Mouse (Mus musculus): Measurements from ENCODE around the gene Ropn1l. TPM values are rescaled to one million over a fixed set of nuclear protein-coding genes. Genes with fewer than 3 reads are reported as not detected.

Gene Ropn1l
- polyA plus RNA-seq, 1 experiment from 2014 or later = 5.6 TPM

GRCm38 (mm10) chr15:31392135-31392534 is 61.4 kb downstream of the Ropn1l start:
- 83% methylated on average over 4 of the region's 4 CpGs for whole genome bisulfite sequencing
- no peak for ATAC-seq (ENCODE audit: low read depth)
- no peaks in the 10 kb centered on the region for H3K4me1 ChIP-seq (replicated peaks; ENCODE audit: control insufficient read depth, insufficient read depth, low read length)

More at GRCm38 (mm10) chr15:31392135-31392534, 61.4 kb downstream of the Ropn1l start:
- Histone ChIP-seq H3K4me3 (ENCODE audit: low read length) (no peak overlapping the region), H3K9ac (ENCODE audit: low read length) (no peak overlapping the region), H3K36me3 (ENCODE audit: control insufficient read depth, insufficient read depth, low read length) (no peaks in the 10 kb centered on the region), H3K27me3 (ENCODE audit: control insufficient read depth, insufficient read depth, low read depth, low read length) (no peaks in the 10 kb centered on the region), H3K4me2 (ENCODE audit: low read depth, low read length) (no peak overlapping the region), H3K27ac (ENCODE audit: low read length) (no peak overlapping the region), H3K9me3 (ENCODE audit: control insufficient read depth, low read length) (no peaks in the 10 kb centered on the region; the same call in 1 of the 2 replicates)

Other genes with a start within 250 kb of the Ropn1l start
- 83.5 and 93.4 TPM in 2 replicates for gene Dap, start 229.4 kb downstream of the Ropn1l start, polyA plus RNA-seq (2015; fragmentation: Nextera tagmentation; extraction: Ambion mirVana)
- 3.5 and 3.9 TPM in 2 replicates for gene Ankrd33b, start 86.0 kb downstream of the Ropn1l start, polyA plus RNA-seq (2015; fragmentation: Nextera tagmentation; extraction: Ambion mirVana)
- 28.2 and 29.4 TPM in 2 replicates for gene March6, start 77.3 kb upstream of the Ropn1l start, polyA plus RNA-seq (2015; fragmentation: Nextera tagmentation; extraction: Ambion mirVana)
- 6.8 and 8.1 TPM in 2 replicates for gene Cmbl, start 111.7 kb upstream of the Ropn1l start, polyA plus RNA-seq (2015; fragmentation: Nextera tagmentation; extraction: Ambion mirVana)
- gene Cct5, start 148.1 kb upstream of the Ropn1l start, polyA plus RNA-seq (2015; fragmentation: Nextera tagmentation; extraction: Ambion mirVana) = 452 and 461 TPM in 2 replicates
- gene Fam173b, start 148.1 kb upstream of the Ropn1l start, polyA plus RNA-seq (2015; fragmentation: Nextera tagmentation; extraction: Ambion mirVana) = 14.1 TPM in 2 replicates

Data from lung, embryonic 16.5 days (tissue).